Mouse (Mus musculus) ES-Bruce4 (cell line): Measurements from ENCODE around the gene Scgb3a1. TPM values are rescaled to one million over a fixed set of nuclear protein-coding genes. Genes with fewer than 3 reads are reported as not detected.

Source experiments
- H3K27ac ChIP-seq: 2 replicates; pipeline ENCODE4 v1.5.1; 2012; ENCODE audit warnings: low read length, inconsistent platforms; ENCODE audit not compliant: insufficient read depth
- H3K27me3 ChIP-seq: 2 replicates; pipeline ENCODE4 v1.6.1; 2012; ENCODE audit warnings: mild to moderate bottlenecking, low read length, inconsistent platforms; ENCODE audit not compliant: control insufficient read depth, poor library complexity, insufficient read depth, severe bottlenecking
- H3K36me3 ChIP-seq: 2 replicates; pipeline ENCODE4 v1.6.1; 2012; ENCODE audit warnings: inconsistent platforms, mild to moderate bottlenecking, low read length, moderate library complexity; ENCODE audit not compliant: control insufficient read depth, poor library complexity, insufficient read depth, severe bottlenecking
- H3K4me1 ChIP-seq: one replicate; pipeline ENCODE4 v1.8.1; 2011; ENCODE audit warnings: low read length; ENCODE audit not compliant: control insufficient read depth, insufficient read depth
- H3K4me3 ChIP-seq: 2 replicates; pipeline ENCODE4 v1.5.1; 2011; ENCODE audit warnings: low read depth, mild to moderate bottlenecking, low read length
- H3K9ac ChIP-seq: 2 replicates; pipeline ENCODE4 v1.6.1; 2012; ENCODE audit warnings: low read depth, mild to moderate bottlenecking, inconsistent platforms; ENCODE audit not compliant: poor library complexity, severe bottlenecking
- H3K9me3 ChIP-seq: replicated peaks from 2 replicates; pipeline ENCODE4 v1.6.1; 2012; ENCODE audit warnings: mild to moderate bottlenecking, low read length, inconsistent platforms; ENCODE audit not compliant: control insufficient read depth, poor library complexity, insufficient read depth, severe bottlenecking
- CTCF ChIP-seq: IDR thresholded peaks from one replicate; pipeline ENCODE4 v1.8.1; 2011; ENCODE audit warnings: low read depth, low read length
- EP300 ChIP-seq: IDR thresholded peaks from 2 replicates; pipeline ENCODE4 v1.6.1; 2011; ENCODE audit warnings: low read depth, low read length; ENCODE audit not compliant: insufficient read depth
- POLR2A ChIP-seq: IDR thresholded peaks from one replicate; pipeline ENCODE4 v1.8.1; 2011; ENCODE audit warnings: low read length; ENCODE audit not compliant: insufficient read depth
- polyA plus RNA-seq: library from polyadenylated mRNA; stranded (reverse); fragments of >200 nt; gene quantifications from 2 replicates; pipeline ENCODE4 v1.2.4, GENCODE M21; 2011; ENCODE audit warnings: low read depth; ENCODE audit not compliant: missing spikeins, insufficient read depth, insufficient read length

Gene Scgb3a1
- polyA plus RNA-seq, 1 experiment, result not detected

DNA sequence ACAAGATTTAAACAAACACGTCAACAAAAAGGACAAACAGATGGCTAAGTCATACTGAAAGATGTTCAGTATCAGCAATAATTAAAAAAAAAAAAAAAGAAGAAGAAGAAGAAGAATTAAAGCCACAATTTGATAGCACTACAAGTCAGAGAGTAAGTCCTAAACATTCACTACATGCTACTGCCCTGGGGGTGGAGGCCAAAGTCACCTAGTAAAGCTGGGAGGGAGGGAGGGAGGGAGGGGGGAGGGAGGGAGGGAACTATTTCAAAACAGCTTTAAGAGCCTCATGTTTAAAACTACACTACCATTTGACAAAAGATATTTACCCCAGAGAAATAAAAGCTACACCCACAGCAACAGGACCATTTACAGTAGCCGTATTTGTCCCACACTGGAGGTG lies 32.3 kb downstream of the Scgb3a1 start:
- H3K36me3 ChIP-seq, result peaks cover 32% of the 10 kb centered on the region
- H3K9ac ChIP-seq, result no peak overlapping the region
- no peak overlapping the region for H3K4me3 ChIP-seq

GRCm38 (mm10) chr11:49696472-49696871 lies 33.1 kb downstream of the Scgb3a1 start:
- H3K27ac ChIP-seq, result no peak overlapping the region
- no peaks in the 10 kb centered on the region for H3K27me3 ChIP-seq
- TF ChIP-seq POLR2A, result no peak
- no peak for TF ChIP-seq CTCF
- peaks cover 40% of the 10 kb centered on the region for H3K36me3 ChIP-seq
- H3K4me1 ChIP-seq, result peaks cover 2% of the 10 kb centered on the region
- H3K9me3 ChIP-seq, result no peaks in the 10 kb centered on the region
- H3K9ac ChIP-seq, result no peak overlapping the region
- H3K4me3 ChIP-seq, result no peak overlapping the region

More for the DNA sequence above, 32.3 kb downstream of the Scgb3a1 start:
- Histone ChIP-seq H3K27me3 (no peaks in the 10 kb centered on the region), H3K9me3 (no peaks in the 10 kb centered on the region), H3K4me1 (peaks cover 2% of the 10 kb centered on the region), H3K27ac (no peak overlapping the region)
- TF ChIP-seq EP300 (no peak), CTCF (no peak), POLR2A (no peak)

- Histone ChIP-seq H3K4me3 (no peak overlapping the region), H3K9ac (no peak overlapping the region), H3K27ac (no peak overlapping the region), H3K36me3 (peaks cover 48% of the 10 kb centered on the region), H3K9me3 (no peaks in the 10 kb centered on the region), H3K4me1 (peaks cover 2% of the 10 kb centered on the region), H3K27me3 (no peaks in the 10 kb centered on the region)
- no peak for TF ChIP-seq CTCF
- TF ChIP-seq EP300, result no peak
- no peak for TF ChIP-seq POLR2A
Observed at GRCm38 (mm10) chr11:49697779-49698178, 34.4 kb downstream of the Scgb3a1 start.

DNA sequence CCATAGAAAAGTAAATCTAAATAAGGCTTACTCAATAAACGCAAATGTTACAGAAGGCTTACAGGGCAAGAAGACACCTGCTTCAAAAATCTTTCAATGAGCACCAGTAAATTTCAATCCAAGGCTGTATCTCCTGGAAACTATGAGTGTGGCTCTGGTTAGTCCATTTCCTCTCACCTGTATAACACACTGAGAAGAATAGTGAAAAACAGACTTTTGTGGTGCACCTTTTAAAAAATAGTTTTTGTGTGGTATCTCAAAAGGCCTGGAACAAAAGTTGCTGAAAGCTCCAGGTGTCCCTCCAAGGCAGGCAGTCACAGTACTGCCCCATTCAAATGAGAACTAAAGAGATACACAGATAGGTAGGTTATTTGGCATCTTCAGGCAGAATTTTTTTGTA lies 35.7 kb downstream of the Scgb3a1 start:
- Histone ChIP-seq H3K9ac (no peak overlapping the region), H3K9me3 (no peaks in the 10 kb centered on the region), H3K27me3 (no peaks in the 10 kb centered on the region), H3K27ac (no peak overlapping the region), H3K36me3 (peaks cover 44% of the 10 kb centered on the region), H3K4me1 (peaks cover 2% of the 10 kb centered on the region), H3K4me3 (no peak overlapping the region)
- TF ChIP-seq CTCF (no peak), POLR2A (no peak), EP300 (no peak)

DNA sequence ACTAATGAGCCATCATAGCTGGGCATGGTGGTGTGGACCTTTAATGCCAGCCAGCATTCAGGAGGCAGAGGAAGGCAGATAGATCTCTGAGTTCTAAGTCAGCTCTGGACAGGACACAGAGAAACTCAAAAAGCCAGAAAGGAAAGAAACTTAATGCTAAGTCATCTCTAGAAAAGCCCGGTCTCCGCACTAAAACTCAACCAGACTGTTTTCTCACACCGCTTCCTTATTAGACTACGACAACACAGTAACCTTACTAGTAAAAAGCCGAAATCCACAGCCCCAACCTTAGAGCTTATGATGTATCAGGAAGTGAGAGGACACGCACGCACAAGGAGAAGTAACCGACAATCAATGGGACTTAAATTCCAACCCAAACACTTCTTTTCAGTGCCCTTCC lies 38.6 kb downstream of the Scgb3a1 start:
- peaks cover 38% of the 10 kb centered on the region for H3K36me3 ChIP-seq
- no peaks in the 10 kb centered on the region for H3K27me3 ChIP-seq
- no peak for TF ChIP-seq POLR2A
- no peak for TF ChIP-seq EP300
- no peak for TF ChIP-seq CTCF
- H3K4me3 ChIP-seq, result no peak overlapping the region
- H3K4me1 ChIP-seq, result no peaks in the 10 kb centered on the region
- no peak overlapping the region for H3K9ac ChIP-seq
- H3K9me3 ChIP-seq, result no peaks in the 10 kb centered on the region
- no peak overlapping the region for H3K27ac ChIP-seq

- no peak overlapping the region for H3K27ac ChIP-seq
- TF ChIP-seq EP300 (no peak), CTCF (no peak), POLR2A (no peak)
- H3K4me3 ChIP-seq, result no peak overlapping the region
- H3K36me3 ChIP-seq, result peaks cover 36% of the 10 kb centered on the region
- no peaks in the 10 kb centered on the region for H3K4me1 ChIP-seq
- no peak overlapping the region for H3K9ac ChIP-seq
- H3K9me3 ChIP-seq, result no peaks in the 10 kb centered on the region
- no peaks in the 10 kb centered on the region for H3K27me3 ChIP-seq
Observed at GRCm38 (mm10) chr11:49704804-49705203, 41.4 kb downstream of the Scgb3a1 start.
